Mouse (Mus musculus): ENCODE measurements at regions not wholly inside any gene's neighbourhood (a gene's known extent, or its start where the extent isn't known, plus 50 kb on each side); places are given as distances from the start of the nearest gene placed in this dataset.

- no peak for DNase-seq (ENCODE audit: low spot score)
These were observed 351.8 kb downstream of the Osr1 start for GRCm38 (mm10) chr12:9921591-9922198.

GRCm38 (mm10) chr12:9924561-9924960 lies 354.6 kb downstream of the Osr1 start:
- DNase-seq (ENCODE audit: low spot score): no peak

DNA sequence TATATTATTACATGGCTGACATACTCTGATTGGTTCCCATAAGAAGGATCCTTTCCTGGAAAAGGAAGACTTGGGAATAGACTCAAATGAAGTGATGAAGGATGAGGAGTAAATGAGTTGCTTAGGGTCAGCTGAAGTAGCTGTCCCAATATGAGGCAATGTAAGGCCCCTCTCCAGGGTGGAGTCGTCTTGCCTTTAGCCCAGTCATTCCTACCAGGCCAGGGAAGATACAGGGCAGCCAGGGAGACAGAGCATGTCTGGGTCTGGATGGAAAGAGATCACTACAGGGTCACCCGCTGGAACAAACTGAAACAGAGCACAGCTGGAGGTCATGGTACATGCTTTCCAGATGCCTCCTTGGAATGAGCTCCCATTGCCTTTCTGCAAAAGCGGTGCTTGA lies 364.2 kb downstream of the Osr1 start:
- no peak for DNase-seq (ENCODE audit: low spot score)

- DNase-seq (ENCODE audit: low spot score): no peak
These were observed 371.4 kb downstream of the Osr1 start for GRCm38 (mm10) chr12:9941357-9941756.

- no peak for DNase-seq (ENCODE audit: low spot score)
These were observed 371.9 kb downstream of the Osr1 start for GRCm38 (mm10) chr12:9941823-9942222.

- DNase-seq (ENCODE audit: low spot score): no peak
These were observed 378.9 kb downstream of the Osr1 start for GRCm38 (mm10) chr12:9948784-9949183.

- DNase-seq (ENCODE audit: low spot score): no peak
These were observed 382.5 kb downstream of the Osr1 start for GRCm38 (mm10) chr12:9952372-9952771.

DNA sequence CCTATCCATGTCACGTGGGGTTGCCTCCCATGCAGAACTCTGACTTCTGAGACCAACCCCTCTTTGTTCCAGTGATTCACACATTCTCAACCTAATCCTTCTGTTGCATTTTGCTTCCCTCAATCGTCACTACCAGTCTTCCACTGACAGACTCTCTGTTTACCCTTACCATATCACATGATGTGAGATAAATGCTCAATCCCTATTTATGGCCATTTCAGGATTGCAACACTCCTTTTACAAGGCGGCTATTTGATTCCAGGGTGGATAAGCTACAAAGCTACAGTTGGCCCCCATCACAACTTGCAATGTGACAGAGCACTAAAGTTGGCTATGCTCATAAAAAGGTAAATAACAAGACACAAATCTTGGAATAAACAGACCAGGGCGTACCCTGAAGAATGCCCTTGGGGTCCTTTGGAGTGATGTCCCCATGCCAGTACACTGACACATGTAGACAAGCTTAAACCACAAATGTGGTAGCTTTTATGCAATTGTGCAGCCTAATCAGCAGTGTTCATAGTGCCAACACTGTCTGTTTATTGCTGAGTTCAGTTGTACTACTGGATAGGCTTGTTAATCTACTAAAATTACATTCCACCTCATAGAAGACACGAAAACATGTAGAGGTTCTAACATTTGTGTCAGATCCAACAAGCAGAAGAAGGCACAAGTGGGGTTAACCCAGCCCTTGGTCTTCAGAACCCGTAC lies 384.4 kb downstream of the Osr1 start:
- DNase-seq (ENCODE audit: low spot score): no peak

DNA sequence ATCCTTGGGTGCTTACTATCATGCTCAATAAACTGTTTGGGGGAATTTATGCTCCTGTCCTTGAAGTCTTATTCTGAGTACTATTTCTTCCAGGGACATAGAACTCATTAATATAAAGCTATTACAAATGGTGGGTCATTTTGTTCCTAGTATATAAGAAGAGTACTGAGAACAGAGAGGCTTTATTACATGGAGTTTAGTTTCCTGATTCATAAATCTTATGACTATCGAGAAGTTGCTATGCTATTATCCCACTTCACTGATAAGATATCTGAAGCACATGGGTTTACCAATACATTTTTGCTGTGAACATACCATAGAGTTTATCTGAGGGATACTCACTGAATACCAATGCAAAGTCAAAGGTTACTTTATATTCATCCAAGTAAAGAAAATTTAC lies 399.5 kb downstream of the Osr1 start:
- DNase-seq (ENCODE audit: low spot score): no peak

DNA sequence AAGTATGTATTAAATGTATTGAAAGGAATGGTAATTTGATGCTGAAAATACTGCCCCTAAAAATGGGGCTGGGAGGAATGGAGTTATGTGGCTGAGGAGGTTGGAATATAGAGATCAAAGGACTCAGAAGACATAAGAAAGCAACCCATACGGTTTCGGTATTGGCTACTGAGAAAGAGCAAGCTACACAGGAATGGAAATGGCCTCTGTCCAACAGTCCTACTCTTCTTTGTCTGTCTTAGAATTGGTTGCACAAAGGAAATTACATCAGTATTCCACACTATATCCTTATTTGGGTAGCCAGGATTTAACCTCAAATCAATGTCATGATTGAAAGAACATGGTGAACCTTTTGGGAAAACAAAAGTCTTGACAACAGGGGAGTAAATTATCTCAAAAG lies 399.0 kb upstream of the Nt5c1b start:
- no peak for DNase-seq (ENCODE audit: low spot score)

- DNase-seq (ENCODE audit: low spot score): no peak
These were observed 391.2 kb upstream of the Nt5c1b start for GRCm38 (mm10) chr12:9978494-9979112.

- DNase-seq (ENCODE audit: low spot score): no peak
These were observed 390.7 kb upstream of the Nt5c1b start for GRCm38 (mm10) chr12:9979113-9979507.

GRCm38 (mm10) chr12:9991305-9991704 lies 378.5 kb upstream of the Nt5c1b start:
- no peak for DNase-seq (ENCODE audit: low spot score)

GRCm38 (mm10) chr12:9995670-9996069 lies 374.1 kb upstream of the Nt5c1b start:
- DNase-seq (ENCODE audit: low spot score): no peak

DNA sequence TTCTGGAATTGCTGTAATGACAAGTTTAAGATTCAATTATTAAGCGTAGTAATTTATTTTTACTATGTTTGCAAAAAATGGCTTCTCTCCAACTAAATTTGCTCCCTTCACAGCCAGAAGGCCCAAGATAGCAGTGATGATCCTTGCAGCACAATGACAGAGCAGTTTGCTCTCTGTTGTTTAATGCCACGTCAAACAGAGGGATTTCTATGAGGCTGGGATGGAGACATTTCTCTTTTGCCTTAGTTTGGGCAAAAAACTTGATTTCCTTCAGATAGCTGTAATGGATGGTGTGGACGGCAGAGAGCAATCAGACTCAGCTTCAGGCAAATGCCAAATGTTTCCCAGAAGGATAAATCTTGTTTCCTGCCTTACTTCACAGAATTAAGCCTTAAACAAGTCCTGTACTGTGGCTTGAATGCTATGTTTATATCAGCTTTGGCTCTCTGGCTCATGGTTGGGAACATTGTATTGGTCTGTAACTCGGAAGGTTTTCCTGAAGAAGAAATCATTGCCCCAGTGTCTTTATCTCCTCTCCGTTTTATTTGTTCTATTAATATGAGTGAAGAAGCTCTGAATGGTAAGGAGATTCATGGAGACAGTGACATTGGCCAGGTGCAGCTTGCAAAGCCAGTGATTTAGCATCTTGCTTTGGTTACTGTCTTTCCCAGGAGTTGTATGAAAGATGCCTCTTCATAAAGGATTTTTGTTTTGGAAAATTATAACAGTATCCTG lies 373.2 kb upstream of the Nt5c1b start:
- DNase-seq (ENCODE audit: low spot score): no peak

DNA sequence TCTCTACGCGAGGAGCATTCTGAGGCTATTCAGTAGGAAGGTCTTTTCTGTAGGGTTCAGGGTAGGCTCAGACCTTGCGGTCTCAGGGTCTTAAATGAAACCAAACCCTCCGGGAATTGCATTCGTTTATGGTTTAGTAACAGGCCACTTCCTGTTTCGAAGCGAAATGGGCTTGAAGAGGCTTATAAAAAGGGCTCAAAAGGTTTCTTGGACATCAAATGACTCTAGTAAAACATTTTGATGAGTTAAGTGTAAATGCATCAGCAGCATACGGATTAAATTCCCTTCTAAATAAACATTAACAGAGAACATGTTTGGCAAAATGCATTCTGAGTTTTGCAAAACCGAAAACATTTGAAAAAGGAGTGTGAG lies 372.6 kb upstream of the Nt5c1b start:
- DNase-seq (ENCODE audit: low spot score): no peak

GRCm38 (mm10) chr12:9997571-9997970 lies 372.2 kb upstream of the Nt5c1b start:
- DNase-seq (ENCODE audit: low spot score): no peak

DNA sequence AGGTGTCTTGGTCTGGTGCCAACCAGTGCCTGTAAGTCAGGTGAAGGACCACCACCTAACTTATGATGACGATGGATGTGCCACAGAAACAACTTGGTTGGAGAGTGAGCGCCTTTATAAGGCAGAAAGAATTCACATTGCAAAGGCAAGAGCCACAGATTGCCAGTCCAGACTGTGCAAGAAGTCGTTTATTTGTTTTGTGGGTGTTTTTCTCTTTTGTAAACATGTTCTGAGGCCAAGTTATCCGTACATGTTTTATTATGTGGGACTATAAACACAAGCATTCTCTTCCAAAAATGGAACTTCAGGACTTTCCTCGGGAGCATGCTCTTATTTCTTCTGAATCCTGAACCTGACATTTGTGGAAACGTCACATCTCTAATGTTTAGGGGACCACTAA lies 369.8 kb upstream of the Nt5c1b start:
- no peak for DNase-seq (ENCODE audit: low spot score)

DNA sequence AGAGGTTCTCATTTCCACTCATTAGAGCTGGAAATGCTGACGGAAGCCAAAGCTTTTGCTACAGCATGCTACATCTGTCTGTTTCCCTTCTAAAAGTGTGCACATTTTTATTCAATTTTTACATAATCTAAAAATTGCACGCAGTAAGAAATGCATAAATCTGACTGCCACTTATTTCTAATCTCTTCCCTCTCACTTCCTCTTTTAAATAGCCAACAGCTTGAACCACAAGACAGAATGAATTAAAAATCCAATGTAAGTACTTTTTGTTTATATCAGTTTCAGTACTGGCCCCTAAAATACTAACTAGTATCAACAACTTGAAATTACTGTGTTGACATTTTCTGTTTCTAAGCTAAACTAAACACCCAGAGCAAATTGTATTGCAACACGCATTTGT lies 361.3 kb upstream of the Nt5c1b start:
- DNase-seq (ENCODE audit: low spot score): no peak

GRCm38 (mm10) chr12:10016710-10017581 lies 352.8 kb upstream of the Nt5c1b start:
- no peak for DNase-seq (ENCODE audit: low spot score)

DNA sequence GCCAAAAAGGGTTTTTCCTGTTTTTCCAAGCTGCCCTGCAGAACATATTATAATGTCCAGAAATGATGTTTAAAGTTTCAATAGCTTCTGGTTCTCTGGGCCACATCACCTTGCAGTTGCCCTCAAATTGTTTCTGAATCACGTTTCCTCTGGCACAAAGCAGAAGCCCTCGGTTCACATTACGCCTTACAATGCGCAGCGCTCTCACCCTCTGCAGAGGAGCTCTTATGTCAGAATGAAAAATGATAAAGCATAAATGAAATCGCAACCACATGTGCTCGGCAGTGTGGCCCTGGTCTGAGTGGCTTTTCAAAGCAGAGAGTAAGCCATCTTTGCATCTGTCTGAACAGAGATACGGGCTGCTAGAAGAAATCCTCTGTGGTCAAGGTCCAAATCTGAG lies 334.3 kb upstream of the Nt5c1b start:
- no peak for DNase-seq (ENCODE audit: low spot score)

GRCm38 (mm10) chr12:10062006-10062514 lies 307.7 kb upstream of the Nt5c1b start:
- no peak for DNase-seq (ENCODE audit: low spot score)

All from MN1 (cell line).